Mouse (Mus musculus): ENCODE measurements around the gene Ssbp2.

GRCm38 (mm10) chr13:91471566-91471965, 11.5 kb downstream of the Ssbp2 start:
- no peak for TF ChIP-seq CTCF (IDR thresholded peaks at IDR 0.05; ENCODE audit: control insufficient read depth, insufficient read depth, insufficient replicate concordance, low read depth, low read length)
- no peak for TF ChIP-seq POLR2A (IDR thresholded peaks at IDR 0.05; ENCODE audit: control insufficient read depth, low read depth, low read length)

Data from testis, adult 2 months (tissue).